Mouse (Mus musculus) limb, embryonic 12.5 days (tissue): Measurements from ENCODE around the gene Mbnl1. TPM values are rescaled to one million over a fixed set of nuclear protein-coding genes. Genes with fewer than 3 reads are reported as not detected.

Experiments used
- ATAC-seq: fragments of 200-750 bp; cut with Nextera tagmentation; 2 replicates; pipeline ENCODE4 v1.8.0; 2017; ENCODE audit warnings: low read depth, moderate TSS enrichment; ENCODE audit not compliant: insufficient number of reproducible peaks, insufficient read depth, low FRiP score, low TSS enrichment
- H3K27ac ChIP-seq: fragments of 300-500 bp; sonication (generic); 2 replicates; pipeline ENCODE4 v1.5.1; 2016; ENCODE audit warnings: mild to moderate bottlenecking, moderate library complexity
- H3K27me3 ChIP-seq: fragments of 300-500 bp; sonication (generic); 2 replicates; pipeline ENCODE4 v1.6.1; 2016; ENCODE audit warnings: mild to moderate bottlenecking, moderate library complexity
- H3K36me3 ChIP-seq: fragments of 300-500 bp; sonication (generic); 2 replicates; pipeline ENCODE4 v1.6.1; 2016; ENCODE audit warnings: mild to moderate bottlenecking, moderate library complexity
- H3K4me1 ChIP-seq: fragments of 300-500 bp; sonication (generic); replicated peaks from 2 replicates; pipeline ENCODE4 v1.6.1; 2016
- H3K4me2 ChIP-seq: fragments of 300-500 bp; sonication (generic); 2 replicates; pipeline ENCODE4 v1.6.1; 2016; ENCODE audit warnings: mild to moderate bottlenecking, moderate library complexity
- H3K4me3 ChIP-seq: fragments of 300-500 bp; sonication (generic); replicated peaks from 2 replicates; pipeline ENCODE4 v1.5.1; 2016; ENCODE audit warnings: mild to moderate bottlenecking
- H3K9ac ChIP-seq: fragments of 300-500 bp; sonication (generic); replicated peaks from 2 replicates; pipeline ENCODE4 v1.6.1; 2016; ENCODE audit warnings: mild to moderate bottlenecking, moderate library complexity
- H3K9me3 ChIP-seq: fragments of 300-500 bp; sonication (generic); 2 replicates; pipeline ENCODE4 v1.6.1; 2016; ENCODE audit warnings: mild to moderate bottlenecking, moderate library complexity
- WGBS: fragments of 180-500 bp; shearing (Covaris S2); methylation state at CpG from one replicate; pipeline ENCODE4 v1.1.7; 2016; 5-methylcytosine and 5-hydroxymethylcytosine counted together
- polyA plus RNA-seq: library from polyadenylated mRNA; unstranded; fragments of >200 nt; fragmentation: Nextera tagmentation; extraction: Ambion mirVana; gene quantifications from 2 replicates; pipeline ENCODE4 v1.2.1, GENCODE M21; 2016

Gene Mbnl1
- polyA plus RNA-seq, 1 experiment from 2014 or later = 61.2 TPM

- Histone ChIP-seq H3K4me2 (no peak overlapping the region), H3K9ac (no peak overlapping the region), H3K9me3 (no peaks in the 10 kb centered on the region), H3K36me3 (no peaks in the 10 kb centered on the region), H3K4me1 (peaks cover 9% of the 10 kb centered on the region), H3K4me3 (no peak overlapping the region), H3K27ac (no peak overlapping the region), H3K27me3 (no peaks in the 10 kb centered on the region)
- no peak for ATAC-seq
- 68% methylated on average over 5 of the region's 5 CpGs for WGBS
Observed at GRCm38 (mm10) chr3:60496197-60496596, 23.6 kb downstream of the Mbnl1 start.

- 72% methylated on average over 2 of the region's 2 CpGs for WGBS
- no peak overlapping the region for H3K27ac ChIP-seq
- ATAC-seq = no peak
Observed at GRCm38 (mm10) chr3:60498151-60498550, 25.5 kb downstream of the Mbnl1 start.

GRCm38 (mm10) chr3:60498646-60499045, 26.0 kb downstream of the Mbnl1 start:
- Histone ChIP-seq H3K27ac (no peak overlapping the region), H3K36me3 (no peaks in the 10 kb centered on the region), H3K4me2 (no peak overlapping the region), H3K4me3 (no peak overlapping the region), H3K9ac (no peak overlapping the region), H3K4me1 (peaks cover 25% of the 10 kb centered on the region), H3K9me3 (no peaks in the 10 kb centered on the region), H3K27me3 (no peaks in the 10 kb centered on the region)
- WGBS = 86% methylated on average over 3 of the region's 3 CpGs
- ATAC-seq = no peak

More at GRCm38 (mm10) chr3:60498151-60498550, 25.5 kb downstream of the Mbnl1 start:
- no peak overlapping the region for H3K4me2 ChIP-seq
- H3K27me3 ChIP-seq = no peaks in the 10 kb centered on the region
- H3K9me3 ChIP-seq = no peaks in the 10 kb centered on the region
- no peak overlapping the region for H3K9ac ChIP-seq
- no peak overlapping the region for H3K4me3 ChIP-seq
- peaks cover 20% of the 10 kb centered on the region for H3K4me1 ChIP-seq
- H3K36me3 ChIP-seq = no peaks in the 10 kb centered on the region

- Histone ChIP-seq H3K4me2 (0 out of 2 replicates have a peak overlapping the region, but pooled peaks have one; percentile 68), H3K9ac (no peak overlapping the region), H3K27ac (no peak overlapping the region), H3K27me3 (no peaks in the 10 kb centered on the region), H3K36me3 (no peaks in the 10 kb centered on the region), H3K9me3 (no peaks in the 10 kb centered on the region), H3K4me1 (peaks cover 27% of the 10 kb centered on the region), H3K4me3 (no peak overlapping the region)
- no peak for ATAC-seq
- WGBS = 63% methylated on average over 6 of the region's 6 CpGs
Observed at GRCm38 (mm10) chr3:60499157-60499578, 26.5 kb downstream of the Mbnl1 start.

- Histone ChIP-seq H3K9ac (peak overlapping the region; percentile 95; the same call in 1 of the 2 replicates), H3K4me1 (peaks cover 27% of the 10 kb centered on the region), H3K27me3 (no peaks in the 10 kb centered on the region), H3K4me3 (peak overlapping the region; percentile 80), H3K27ac (peak overlapping the region; percentile 98; the same call in 1 of the 2 replicates), H3K9me3 (no peaks in the 10 kb centered on the region), H3K4me2 (peak overlapping the region; percentile 68), H3K36me3 (no peaks in the 10 kb centered on the region)
- ATAC-seq = no peak
- WGBS = 53% methylated on average over 7 of the region's 7 CpGs
Observed at GRCm38 (mm10) chr3:60499718-60500450, 27.3 kb downstream of the Mbnl1 start.

GRCm38 (mm10) chr3:60500571-60501527, 28.2 kb downstream of the Mbnl1 start:
- H3K27ac ChIP-seq = peak overlapping the region; percentile 98
- peak overlapping the region; percentile 95 for H3K9ac ChIP-seq
- H3K9me3 ChIP-seq = no peaks in the 10 kb centered on the region
- peak; percentile 84 for ATAC-seq
- peaks cover 27% of the 10 kb centered on the region for H3K4me1 ChIP-seq
- H3K27me3 ChIP-seq = no peaks in the 10 kb centered on the region
- H3K4me3 ChIP-seq = peak overlapping the region; percentile 80
- no peaks in the 10 kb centered on the region for H3K36me3 ChIP-seq
- WGBS = 1% methylated on average over 56 of the region's 96 CpGs
- peak overlapping the region; percentile 68 for H3K4me2 ChIP-seq

GRCm38 (mm10) chr3:60501561-60502151, 29.0 kb downstream of the Mbnl1 start:
- under 1% methylated on average over 29 of the region's 29 CpGs for WGBS

GRCm38 (mm10) chr3:60502155-60502987, 29.7 kb downstream of the Mbnl1 start:
- Histone ChIP-seq H3K4me2 (peak overlapping the region; percentile 68), H3K9ac (peak overlapping the region; percentile 95), H3K4me1 (peaks cover 32% of the 10 kb centered on the region), H3K27ac (peak overlapping the region; percentile 98), H3K36me3 (no peaks in the 10 kb centered on the region), H3K4me3 (peak overlapping the region; percentile 80), H3K27me3 (no peaks in the 10 kb centered on the region), H3K9me3 (no peaks in the 10 kb centered on the region)
- 12% methylated on average over 7 of the region's 7 CpGs for WGBS
- peak; percentile 13; the same call in 1 of the 2 replicates for ATAC-seq

More at GRCm38 (mm10) chr3:60501561-60502151, 29.0 kb downstream of the Mbnl1 start:
- Histone ChIP-seq H3K4me3 (peak overlapping the region; percentile 80), H3K4me2 (peak overlapping the region; percentile 68), H3K9ac (peak overlapping the region; percentile 95), H3K4me1 (peaks cover 29% of the 10 kb centered on the region), H3K27ac (peak overlapping the region; percentile 98), H3K9me3 (no peaks in the 10 kb centered on the region), H3K36me3 (no peaks in the 10 kb centered on the region), H3K27me3 (no peaks in the 10 kb centered on the region)
- peak; percentile 82 for ATAC-seq

GRCm38 (mm10) chr3:60503196-60503595, 30.6 kb downstream of the Mbnl1 start:
- peak overlapping the region; percentile 98; the same call in 1 of the 2 replicates for H3K27ac ChIP-seq
- H3K4me2 ChIP-seq = peak overlapping the region; percentile 68
- no peaks in the 10 kb centered on the region for H3K36me3 ChIP-seq
- H3K9me3 ChIP-seq = no peaks in the 10 kb centered on the region
- peaks cover 32% of the 10 kb centered on the region for H3K4me1 ChIP-seq
- H3K9ac ChIP-seq = no peak overlapping the region
- no peaks in the 10 kb centered on the region for H3K27me3 ChIP-seq
- no peak for ATAC-seq
- H3K4me3 ChIP-seq = peak overlapping the region; percentile 80
- 56% methylated on average over 7 of the region's 7 CpGs for WGBS

- H3K27me3 ChIP-seq = no peaks in the 10 kb centered on the region
- WGBS = 67% methylated on average over 5 of the region's 5 CpGs
- peaks cover 27% of the 10 kb centered on the region for H3K4me1 ChIP-seq
- no peak overlapping the region for H3K27ac ChIP-seq
- no peaks in the 10 kb centered on the region for H3K36me3 ChIP-seq
- no peak overlapping the region for H3K4me3 ChIP-seq
- no peak overlapping the region for H3K4me2 ChIP-seq
- H3K9me3 ChIP-seq = no peaks in the 10 kb centered on the region
- no peak for ATAC-seq
- no peak overlapping the region for H3K9ac ChIP-seq
Observed at GRCm38 (mm10) chr3:60504775-60505430, 32.3 kb downstream of the Mbnl1 start.
